ENCODE assay signal across 10 mouse cellular contexts in genomic region chr12:17733114-17733904, GRCm38 (mm10). TPM values are rescaled to one million over a fixed set of nuclear protein-coding genes. Genes with fewer than 3 reads are reported as not detected.
A peak's percentile ranks its signal among the peaks of the same experiment; 100 is the strongest.
DNase-seq lines count a peak whose midpoint lies in the region; ATAC-seq and TF ChIP-seq lines count a peak whose summit lies in the region.
"Had no signal": no experiment of that assay in that cellular context is flagged by ENCODE, and none has a peak within 500 bp of the region (broad histone marks: within the 10 kb centered on the region; RNA-seq: fewer than 3 reads in every experiment).

No protein-coding gene starts in this region.

- no peak overlapping the region for H3K4me2 ChIP-seq in kidney, embryonic 14.5 days (replicated peaks; ENCODE audit: low read depth, low read length)
- H3K4me2 ChIP-seq in embryonic facial prominence, embryonic 12.5 days (replicated peaks) = no peak overlapping the region
- H3K4me2 ChIP-seq in limb, embryonic 14.5 days (replicated peaks; ENCODE audit: low read depth, low read length, severe bottlenecking) = no peak overlapping the region
- H3K4me2 ChIP-seq: liver, embryonic 15.5 days; neural tube, embryonic 13.5 days had no signal

- H3K4me1 ChIP-seq in kidney, embryonic 14.5 days (ENCODE audit: control insufficient read depth, insufficient read depth, low read length) = peaks cover 42% of the 10 kb centered on the region
- peaks cover 26% of the 10 kb centered on the region for H3K4me1 ChIP-seq in embryonic facial prominence, embryonic 12.5 days
- H3K4me1 ChIP-seq in limb, embryonic 14.5 days (ENCODE audit: control insufficient read depth, insufficient read depth, low read length) = peaks cover 25% of the 10 kb centered on the region

- H3K27me3 ChIP-seq in kidney, embryonic 14.5 days (ENCODE audit: control insufficient read depth, insufficient read depth, low read length) = no peaks in the 10 kb centered on the region
- no peaks in the 10 kb centered on the region for H3K27me3 ChIP-seq in embryonic facial prominence, embryonic 12.5 days
- no peaks in the 10 kb centered on the region for H3K27me3 ChIP-seq in limb, embryonic 14.5 days (ENCODE audit: control insufficient read depth, insufficient read depth, low read length)
- H3K27me3 ChIP-seq: liver, embryonic 15.5 days; neural tube, embryonic 13.5 days had no signal

- DNase-seq in cerebellum, postnatal 10 days = peak; percentile 52 to 57
- no peak for DNase-seq in cerebellum, postnatal 36 days
- DNase-seq in kidney, postnatal 36 days = no peak
- DNase-seq in limb, embryonic 14.5 days (ENCODE audit: low spot score) = peak; percentile 68
- no peak for DNase-seq in layer of hippocampus, adult 11-12 months (ENCODE audit: low spot score)
- DNase-seq in urinary bladder, adult 2 months (ENCODE audit: low spot score) = no peak

- H3K4me3 ChIP-seq in kidney, embryonic 14.5 days (ENCODE audit: low read length) = no peak overlapping the region
- no peak overlapping the region for H3K4me3 ChIP-seq in embryonic facial prominence, embryonic 12.5 days
- H3K4me3 ChIP-seq in limb, embryonic 14.5 days (replicated peaks; ENCODE audit: low read length) = no peak overlapping the region
- H3K4me3 ChIP-seq: liver, embryonic 15.5 days; neural tube, embryonic 13.5 days had no signal

- H3K9me3 ChIP-seq in kidney, embryonic 14.5 days (ENCODE audit: control insufficient read depth, low read length) = no peaks in the 10 kb centered on the region
- no peaks in the 10 kb centered on the region for H3K9me3 ChIP-seq in embryonic facial prominence, embryonic 12.5 days
- no peaks in the 10 kb centered on the region for H3K9me3 ChIP-seq in limb, embryonic 14.5 days (ENCODE audit: control insufficient read depth, low read length)
- H3K9me3 ChIP-seq: liver, embryonic 15.5 days; neural tube, embryonic 13.5 days had no signal

- H3K36me3 ChIP-seq in kidney, embryonic 14.5 days (ENCODE audit: control insufficient read depth, insufficient read depth, low read length) = no peaks in the 10 kb centered on the region
- no peaks in the 10 kb centered on the region for H3K36me3 ChIP-seq in embryonic facial prominence, embryonic 12.5 days
- no peaks in the 10 kb centered on the region for H3K36me3 ChIP-seq in limb, embryonic 14.5 days (ENCODE audit: control insufficient read depth, insufficient read depth, low read length)
- H3K36me3 ChIP-seq: liver, embryonic 15.5 days; neural tube, embryonic 13.5 days had no signal

- WGBS in kidney, embryonic 14.5 days = 5% methylated on average over 6 of the region's 6 CpGs
- 24% methylated on average over 6 of the region's 6 CpGs for WGBS in embryonic facial prominence, embryonic 12.5 days
- 23% methylated on average over 6 of the region's 6 CpGs for WGBS in limb, embryonic 14.5 days

- peak; percentile 80 for ATAC-seq in kidney, embryonic 14.5 days (ENCODE audit: low FRiP score, low TSS enrichment)
- no peak for ATAC-seq in embryonic facial prominence, embryonic 12.5 days (ENCODE audit: insufficient number of reproducible peaks, insufficient read depth, low FRiP score, low TSS enrichment)
- no peak for ATAC-seq in limb, embryonic 14.5 days (ENCODE audit: low FRiP score, low read depth)

- peak overlapping the region; percentile 32 for H3K27ac ChIP-seq in kidney, embryonic 14.5 days (ENCODE audit: low read depth, low read length)
- peak overlapping the region; percentile 63 for H3K27ac ChIP-seq in embryonic facial prominence, embryonic 12.5 days
- H3K27ac ChIP-seq in limb, embryonic 14.5 days (replicated peaks; ENCODE audit: low read depth, low read length) = peak overlapping the region; percentile 71
- H3K27ac ChIP-seq: liver, embryonic 15.5 days; neural tube, embryonic 13.5 days had no signal

- H3K9ac ChIP-seq in kidney, embryonic 14.5 days (ENCODE audit: low read depth, low read length) = no peak overlapping the region
- no peak overlapping the region for H3K9ac ChIP-seq in embryonic facial prominence, embryonic 12.5 days
- H3K9ac ChIP-seq in limb, embryonic 14.5 days (ENCODE audit: low read depth, low read length, severe bottlenecking) = 0 out of 2 replicates have a peak overlapping the region, but pooled peaks have one; percentile 21
- H3K9ac ChIP-seq: liver, embryonic 15.5 days; neural tube, embryonic 13.5 days had no signal

- TF ChIP-seq POLR2A in limb, embryonic 14.5 days (IDR thresholded peaks at IDR 0.05; ENCODE audit: borderline replicate concordance, extremely low read depth, insufficient read depth, insufficient read length) = no peak

RNA-seq across cellular contexts. Expression of gene Hpcal1, which starts 42.7 kb away (rescaled TPM):
- polyA plus RNA-seq in kidney, embryonic 14.5 days (2014; fragmentation: Nextera tagmentation; extraction: Ambion mirVana) = 44.8 and 58.1 TPM in 2 replicates
- polyA plus RNA-seq in embryonic facial prominence, embryonic 12.5 days (2016; fragmentation: Nextera tagmentation; extraction: Ambion mirVana) = 35.7 and 39.5 TPM in 2 replicates
- polyA plus RNA-seq in limb, embryonic 14.5 days (2012; rRNA removed) = 55.7 and 65.2 TPM in 2 replicates
- 41.9 and 44.1 TPM in 2 replicates for polyA plus RNA-seq in limb, embryonic 14.5 days (2014; fragmentation: Nextera tagmentation; extraction: Ambion mirVana)
- polyA plus RNA-seq in urinary bladder, adult 2 months (2012; rRNA removed) = 52.8 and 56.0 TPM in 2 replicates

Comparison
In these comparisons a context has a peak if more than half of its experiments do, and no peak if none do; other contexts are left out.
1. DNase-seq: peak in cerebellum, postnatal 10 days (2 of 2) and limb, embryonic 14.5 days (single experiment); none in cerebellum, postnatal 36 days (0 of 2), kidney, postnatal 36 days (0 of 2), layer of hippocampus, adult 11-12 months (single experiment) and urinary bladder, adult 2 months (single experiment).
2. Peak in every context shown above with its lines, with median percentiles within 50 percentile points of each other: H3K27ac ChIP-seq.